Mouse (Mus musculus): Measurements from ENCODE around the gene Shisa3.

Gene Shisa3

GRCm38 (mm10) chr5:67607804-67608673, at the start of gene Shisa3:
Gene Shisa3 (plus strand): TSS chr5:67607882.
- DNase-seq (ENCODE audit: low spot score in 2 of 2), result peak in 1 of 2 experiments; percentile 45

DNA sequence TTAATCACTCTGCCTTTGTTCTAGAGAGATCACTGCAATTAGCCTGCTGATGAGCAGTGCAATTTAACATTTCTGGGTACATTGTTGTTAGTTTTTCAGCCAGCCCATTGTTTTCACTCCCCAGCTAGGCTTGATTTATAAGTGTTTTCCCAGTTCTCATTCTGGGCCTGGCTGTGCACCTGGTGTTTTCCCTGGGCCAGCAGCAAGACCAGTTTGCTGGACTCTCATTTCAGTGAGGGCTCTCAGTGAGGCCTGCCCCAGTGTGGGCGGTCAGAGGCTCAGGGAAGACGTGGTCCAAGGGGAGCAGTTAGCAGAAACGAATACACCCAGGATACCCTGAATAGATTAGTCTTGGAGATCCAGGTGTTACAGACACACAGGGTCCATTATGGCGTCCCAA, 49.0 kb upstream of the Shisa3 start:
- DNase-seq (ENCODE audit: low spot score in 2 of 2), result no peak

DNA sequence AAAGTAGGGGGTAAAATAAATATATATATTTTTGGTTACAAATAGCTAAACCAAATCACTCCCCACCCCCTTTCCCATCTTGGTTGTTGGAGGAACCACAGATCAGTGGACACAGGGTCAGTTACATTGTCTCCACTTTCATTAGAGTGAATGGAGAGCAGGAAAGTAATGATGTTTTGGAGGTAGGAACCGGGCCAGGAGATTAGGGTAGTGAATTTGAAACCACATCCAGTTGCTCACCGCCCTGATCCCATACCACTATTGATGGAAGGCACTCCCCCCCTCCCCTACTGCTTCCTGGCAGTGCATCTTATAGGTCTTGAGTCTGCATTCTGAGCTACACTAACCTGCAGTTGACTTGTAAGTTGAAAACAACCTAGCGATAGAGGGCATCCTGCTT, 48.6 kb upstream of the Shisa3 start:
- no peak for DNase-seq (ENCODE audit: low spot score in 2 of 2)

DNA sequence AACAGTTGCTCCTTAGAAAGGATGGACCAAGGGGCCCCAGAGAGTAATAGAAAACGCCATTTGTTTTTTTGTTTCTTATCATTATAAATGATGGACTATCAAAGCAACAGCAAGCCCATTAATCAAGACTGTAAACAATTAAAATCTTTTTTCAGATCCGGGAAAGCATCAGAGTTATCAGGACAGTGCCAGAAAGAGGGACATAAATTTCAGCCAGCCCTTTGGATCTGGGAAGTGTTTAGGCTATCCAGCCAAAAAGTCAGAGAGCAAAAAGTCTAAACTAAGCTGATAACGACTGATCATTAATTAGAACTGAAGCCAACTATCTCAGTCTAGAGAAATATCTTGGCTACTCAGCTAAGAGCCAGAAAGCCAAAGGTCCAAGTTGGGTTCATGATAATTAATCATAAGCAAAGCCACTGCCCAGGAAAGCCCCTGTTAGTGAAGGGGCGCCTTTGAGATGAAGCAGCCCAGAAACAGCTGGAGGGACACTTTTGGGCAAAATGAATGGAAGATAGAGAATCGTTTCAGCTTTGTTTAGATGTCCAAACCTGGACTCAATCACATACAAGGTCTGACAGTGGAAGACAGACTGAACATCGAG, 35.0 kb upstream of the Shisa3 start:
- DNase-seq (ENCODE audit: low spot score in 2 of 2), result no peak

DNA sequence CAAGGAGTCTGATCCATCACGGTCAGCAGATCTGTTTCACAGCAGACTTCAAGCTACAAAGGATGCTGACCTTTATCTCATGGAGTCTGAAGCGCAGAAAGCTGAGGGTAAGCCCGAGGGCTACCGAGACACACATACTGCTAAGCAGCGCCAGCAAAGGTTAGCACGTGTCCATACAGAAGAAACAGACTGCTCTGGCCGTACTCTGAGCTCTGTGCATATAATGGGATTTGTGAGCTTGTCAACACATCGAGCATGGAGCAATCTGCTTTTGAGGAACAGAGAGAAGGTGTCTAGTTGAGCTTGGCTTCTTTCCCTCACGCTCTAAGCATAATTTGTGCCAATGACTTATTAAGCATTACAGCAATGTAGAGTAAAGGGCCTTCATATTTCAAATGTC, 33.6 kb upstream of the Shisa3 start:
- no peak for DNase-seq (ENCODE audit: low spot score in 2 of 2)

- no peak for DNase-seq (ENCODE audit: low spot score in 2 of 2)
Measured at GRCm38 (mm10) chr5:67575705-67576104, 32.0 kb upstream of the Shisa3 start.

GRCm38 (mm10) chr5:67579725-67580633, 27.7 kb upstream of the Shisa3 start:
- no peak for DNase-seq (ENCODE audit: low spot score in 2 of 2)

GRCm38 (mm10) chr5:67595070-67595469, 12.6 kb upstream of the Shisa3 start:
- no peak for DNase-seq (ENCODE audit: low spot score in 2 of 2)

- no peak for DNase-seq (ENCODE audit: low spot score in 2 of 2)
Measured at GRCm38 (mm10) chr5:67595629-67596028, 12.1 kb upstream of the Shisa3 start.

DNA sequence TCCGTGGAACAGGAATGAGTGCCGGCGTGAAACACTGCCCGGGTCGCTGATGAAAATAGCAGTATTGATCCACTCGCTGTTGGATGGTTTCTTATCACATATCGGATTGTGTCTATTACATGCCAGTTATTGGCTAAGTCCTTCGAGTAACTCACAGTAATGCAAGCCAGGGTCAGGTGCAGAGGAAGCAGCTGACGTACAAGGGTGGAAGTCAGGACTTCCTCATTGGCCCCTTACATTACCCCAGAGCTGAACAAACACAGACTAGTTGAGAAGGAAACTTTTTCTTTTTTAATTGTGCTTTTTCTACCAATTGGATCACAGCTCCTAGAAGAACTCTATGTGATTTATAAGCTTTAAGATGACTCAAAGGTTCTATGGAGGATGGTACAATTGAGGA, 7.7 kb upstream of the Shisa3 start:
- DNase-seq (ENCODE audit: low spot score in 2 of 2), result no peak

GRCm38 (mm10) chr5:67605951-67606350, 1.7 kb upstream of the Shisa3 start:
- no peak for DNase-seq (ENCODE audit: low spot score in 2 of 2)

DNA sequence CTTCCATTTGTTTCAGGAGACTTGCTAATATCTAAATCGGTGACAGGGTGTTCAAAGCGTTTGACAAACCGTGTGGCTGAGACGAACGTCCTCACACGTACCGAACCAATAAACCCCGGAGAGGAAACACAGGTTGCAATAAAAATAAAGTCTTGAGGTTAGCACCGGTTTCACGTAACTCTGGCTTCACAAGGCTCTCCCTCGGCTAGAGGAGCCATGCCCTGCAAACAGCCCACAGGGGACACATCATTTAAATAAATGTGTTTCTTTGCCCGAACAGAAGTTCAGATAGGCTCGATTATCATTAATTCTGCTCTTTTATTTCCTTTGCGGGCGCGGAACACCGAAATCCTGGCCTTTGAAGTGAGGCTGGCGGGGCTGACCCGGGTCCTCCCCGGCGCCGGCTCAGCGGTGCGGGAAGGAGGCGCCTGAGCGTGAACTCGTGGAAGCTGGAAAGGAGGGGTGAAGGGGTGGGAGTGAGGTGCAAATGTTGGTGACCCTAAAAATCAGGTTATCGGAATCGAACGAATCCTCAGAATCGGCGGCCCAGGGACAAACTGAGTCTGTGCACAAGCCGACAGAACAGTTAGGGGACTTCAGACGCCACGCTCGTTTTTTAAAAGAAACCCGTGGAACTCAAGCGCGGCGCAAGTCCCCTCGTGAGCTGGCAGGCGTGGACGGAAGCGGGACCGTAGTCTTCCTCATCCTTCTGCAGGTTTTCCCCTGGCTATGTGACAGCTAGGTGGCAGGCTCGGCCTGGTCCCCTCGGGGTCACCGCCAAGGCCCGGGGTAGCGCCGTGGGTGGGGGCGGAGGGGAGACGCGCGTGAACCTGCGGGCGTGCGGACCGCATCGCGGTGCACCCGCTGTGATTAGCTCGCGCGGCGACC, 522 bp upstream of the Shisa3 start:
- no peak for DNase-seq (ENCODE audit: low spot score in 2 of 2)

DNA sequence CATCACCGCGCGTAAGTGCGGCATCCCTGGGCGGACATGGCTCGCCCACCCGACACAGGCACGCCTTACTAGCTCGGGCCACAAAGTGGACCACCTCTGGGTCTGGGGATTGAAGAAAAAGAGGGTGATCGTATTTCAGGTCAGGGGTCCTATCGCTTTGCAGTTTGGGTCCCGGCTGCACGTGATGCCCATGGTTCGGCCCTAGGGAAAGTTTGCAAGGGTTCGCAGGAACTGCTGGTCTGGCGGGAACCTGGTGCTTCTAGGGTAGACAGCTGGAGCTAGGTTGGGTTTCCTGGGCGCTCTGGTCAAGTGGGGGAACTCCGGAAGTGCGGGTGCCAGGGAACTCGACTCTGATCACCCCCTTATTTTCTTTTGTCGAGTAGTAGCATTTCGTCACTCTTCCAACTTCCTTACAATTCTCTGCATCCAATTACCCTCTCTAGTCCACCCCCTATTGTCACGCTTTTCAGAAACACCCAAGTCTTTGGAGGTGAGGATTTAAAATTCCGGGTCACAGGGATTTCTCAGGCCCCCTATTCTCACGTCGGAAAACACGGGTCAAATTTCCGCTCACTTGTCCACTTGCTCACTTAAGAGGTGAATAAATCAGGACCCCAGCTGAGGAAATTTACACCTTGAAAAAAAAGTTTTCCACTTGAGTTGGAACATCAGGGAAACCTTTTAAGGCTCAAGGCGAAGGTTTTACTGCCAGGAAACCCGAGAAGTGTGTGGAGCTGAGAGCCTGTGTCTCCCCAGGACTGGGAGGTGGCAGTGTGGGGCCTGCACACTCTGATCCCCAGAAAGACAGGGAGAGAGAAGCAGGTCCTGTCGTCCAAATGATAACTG, 1.2 kb downstream of the Shisa3 start:
- no peak for DNase-seq (ENCODE audit: low spot score in 2 of 2)

DNA sequence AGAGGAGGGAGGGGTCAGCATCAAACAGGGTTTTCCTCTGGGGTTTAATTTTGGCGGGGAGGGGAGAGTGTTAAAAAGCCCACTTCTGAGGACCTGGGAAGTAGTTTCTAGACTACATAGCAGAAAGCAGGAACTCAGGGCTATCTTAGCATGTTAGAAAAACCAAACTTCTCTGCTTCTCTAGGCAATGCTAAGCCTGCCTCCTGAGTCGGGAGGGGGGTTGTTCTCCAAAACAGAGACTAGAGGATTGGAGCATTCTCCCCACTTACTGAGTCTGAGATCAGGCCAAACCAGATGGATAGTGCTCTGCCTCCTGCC, 1.8 kb downstream of the Shisa3 start:
- no peak for DNase-seq (ENCODE audit: low spot score in 2 of 2)

DNA sequence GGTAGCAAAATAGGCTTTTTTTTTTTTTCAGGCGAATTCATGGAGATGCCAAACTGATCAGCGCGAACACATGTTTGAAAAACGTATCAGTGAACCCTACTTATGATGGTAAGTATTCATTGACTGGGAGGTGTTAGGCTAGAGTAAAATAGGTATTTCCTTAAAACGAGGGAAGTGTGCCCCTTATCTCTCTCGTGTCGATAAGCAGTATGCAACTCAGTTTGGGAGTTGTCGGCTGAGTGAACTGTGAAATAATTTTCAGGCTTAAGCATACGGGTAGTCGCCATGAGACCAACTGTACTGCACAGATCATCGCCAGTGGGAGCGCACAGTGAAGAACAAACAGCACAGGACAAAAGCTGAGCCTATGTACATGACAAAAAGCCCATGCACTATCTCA, 13.5 kb downstream of the Shisa3 start:
- DNase-seq (ENCODE audit: low spot score in 2 of 2), result no peak

DNA sequence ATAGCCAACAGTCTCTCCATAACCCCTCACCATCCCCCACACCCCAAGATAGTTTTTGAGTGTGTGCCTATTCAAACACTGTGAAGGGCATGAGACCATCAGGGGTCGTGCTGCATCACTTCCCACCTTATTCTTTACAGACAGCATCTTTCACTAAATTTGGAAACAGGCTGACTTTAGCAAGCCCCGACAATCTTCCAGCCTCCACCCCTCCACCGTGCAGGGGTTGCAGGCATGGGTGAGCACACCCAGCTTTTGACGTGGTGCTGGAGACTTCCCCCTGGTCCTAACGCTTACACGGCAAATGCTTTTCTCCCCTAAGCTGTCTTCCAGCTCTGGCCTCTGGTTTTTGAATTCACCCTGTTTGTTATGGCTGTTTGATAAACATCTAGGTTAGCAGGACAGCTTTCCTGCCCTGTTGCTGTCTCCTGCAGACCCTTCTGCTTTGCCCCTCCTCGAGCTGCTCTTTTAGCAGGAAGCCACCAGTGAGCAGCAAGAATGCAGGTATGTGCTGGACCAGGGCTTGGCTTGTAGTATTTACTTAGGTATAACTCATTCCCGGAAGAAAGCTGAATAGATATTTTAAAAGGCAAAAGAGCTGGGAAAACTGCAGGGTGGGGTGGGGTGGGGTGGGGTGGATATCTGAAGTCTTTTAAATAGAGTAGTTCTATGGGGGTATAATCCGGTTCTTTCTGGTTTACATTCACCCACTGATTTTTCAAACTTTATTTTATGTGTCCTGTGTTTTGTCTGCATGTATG, 20.7 kb downstream of the Shisa3 start:
- peak in 1 of 2 experiments; percentile 19 for DNase-seq (ENCODE audit: low spot score in 2 of 2)

DNA sequence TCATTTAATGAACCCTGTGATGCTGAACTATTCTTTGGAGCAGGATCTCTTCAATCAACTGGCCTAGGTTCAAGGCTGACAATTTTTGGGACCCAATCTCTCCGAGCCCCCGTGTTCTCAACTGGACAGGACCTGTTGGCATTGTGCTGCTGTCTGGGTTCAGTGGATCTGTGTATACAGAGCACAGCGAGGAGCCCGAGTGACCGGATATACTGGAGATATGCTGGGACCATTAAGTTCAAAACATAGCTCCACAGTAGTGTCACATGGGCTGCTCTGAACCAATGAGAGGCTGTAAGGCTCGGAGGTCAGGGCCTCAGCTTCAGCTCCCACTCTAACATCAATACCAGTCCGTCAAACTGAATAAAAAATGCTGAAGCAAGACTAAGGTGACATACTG, 21.8 kb downstream of the Shisa3 start:
- DNase-seq (ENCODE audit: low spot score in 2 of 2), result peak in 1 of 2 experiments; percentile 19

DNA sequence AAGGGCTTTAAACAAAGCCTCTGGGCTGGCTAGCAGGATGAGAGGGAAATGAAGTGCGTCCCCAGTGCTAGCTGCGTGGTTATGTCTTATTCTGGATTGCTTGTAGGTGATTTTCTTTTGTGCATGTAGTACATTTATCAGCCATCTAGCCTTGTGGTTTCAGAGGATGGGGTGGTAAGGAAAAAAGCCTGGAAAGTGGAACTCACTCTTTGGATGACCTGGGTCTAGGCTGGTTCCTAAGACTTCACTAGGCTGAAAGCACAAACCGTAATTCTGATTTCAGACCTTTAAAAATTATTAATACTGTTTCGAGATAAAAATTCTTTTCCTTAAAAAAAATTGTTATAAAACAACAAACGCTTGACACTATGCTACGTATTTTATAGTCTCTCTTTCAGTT, 22.2 kb downstream of the Shisa3 start:
- DNase-seq (ENCODE audit: low spot score in 2 of 2), result peak in 1 of 2 experiments; percentile 12

GRCm38 (mm10) chr5:67631261-67631660, 23.6 kb downstream of the Shisa3 start:
- no peak for DNase-seq (ENCODE audit: low spot score in 2 of 2)

Measured in right cerebral cortex, postnatal 10 days (tissue).